Mouse (Mus musculus): ENCODE measurements at regions not wholly inside any gene's neighbourhood (a gene's known extent, or its start where the extent isn't known, plus 50 kb on each side); places are given as distances from the start of the nearest gene placed in this dataset.
"Not testable (repeated sequence)": the region's sequence is repeated elsewhere in the genome, so short reads cannot be mapped to it uniquely, and the experiment has no call there.

GRCm38 (mm10) chr3:130809696-130810665 lies 79.8 kb upstream of the Rpl34 start:
- DNase-seq: no peak

- no peak for DNase-seq
Observed at GRCm38 (mm10) chr3:130805345-130805744, 75.1 kb upstream of the Rpl34 start.

- no peak for DNase-seq
Observed at GRCm38 (mm10) chr3:130804327-130804662, 74.1 kb upstream of the Rpl34 start.

GRCm38 (mm10) chr3:130803591-130804326 lies 73.6 kb upstream of the Rpl34 start:
- no peak for DNase-seq

GRCm38 (mm10) chr3:130800016-130800415 lies 69.8 kb upstream of the Rpl34 start:
- no peak for DNase-seq

GRCm38 (mm10) chr3:130797956-130798355 lies 67.8 kb upstream of the Rpl34 start:
- not testable (repeated sequence) for DNase-seq

- no peak for DNase-seq
Observed at GRCm38 (mm10) chr3:130796531-130796930, 66.3 kb upstream of the Rpl34 start.

GRCm38 (mm10) chr3:130795396-130795795 lies 65.2 kb upstream of the Rpl34 start:
- DNase-seq: no peak

- DNase-seq: no peak
Observed at GRCm38 (mm10) chr3:130794142-130794925, 64.1 kb upstream of the Rpl34 start.

GRCm38 (mm10) chr3:130780706-130781240 lies 50.6 kb upstream of the Rpl34 start:
- no peak for DNase-seq
